Mouse (Mus musculus) thymus, adult 2 months (tissue): ENCODE results near the gene Mycbp2. TPM values are rescaled to one million over a fixed set of nuclear protein-coding genes. Genes with fewer than 3 reads are reported as not detected.

Experiments
- DNase-seq: peaks from one replicate; pipeline ENCODE4 v3.0.0; 2021
- H3K27ac ChIP-seq: fragments of 200-500 bp; 2 replicates; pipeline ENCODE4 v1.5.1; 2012; ENCODE audit warnings: low read length, control low read depth; ENCODE audit not compliant: control insufficient read depth, insufficient read depth
- H3K27me3 ChIP-seq: fragments of 200-500 bp; 2 replicates; pipeline ENCODE4 v1.6.1; 2012; ENCODE audit warnings: mild to moderate bottlenecking, low read length, moderate library complexity, mixed read lengths; ENCODE audit not compliant: control insufficient read depth, insufficient read depth
- H3K36me3 ChIP-seq: fragments of 200-500 bp; 2 replicates; pipeline ENCODE4 v1.6.1; 2012; ENCODE audit warnings: mild to moderate bottlenecking, low read length, moderate library complexity; ENCODE audit not compliant: control insufficient read depth, insufficient read depth
- H3K4me1 ChIP-seq: fragments of 200-500 bp; replicated peaks from 2 replicates; pipeline ENCODE4 v1.6.1; 2012; ENCODE audit warnings: low read length; ENCODE audit not compliant: control insufficient read depth, insufficient read depth
- H3K4me3 ChIP-seq: fragments of 200-500 bp; 2 replicates; pipeline ENCODE4 v1.5.1; 2012; ENCODE audit warnings: mild to moderate bottlenecking, low read length, control low read depth, moderate library complexity; ENCODE audit not compliant: control insufficient read depth, insufficient read depth
- CTCF ChIP-seq: fragments of 200-500 bp; IDR thresholded peaks from 2 replicates; pipeline ENCODE4 v1.5.1; 2012; ENCODE audit warnings: mild to moderate bottlenecking, control low read depth, low read length, moderate library complexity, borderline replicate concordance; ENCODE audit not compliant: control insufficient read depth, poor library complexity, insufficient read depth; ENCODE audit errors: extremely low read depth
- POLR2A ChIP-seq: fragments of 200-500 bp; IDR thresholded peaks from 2 replicates; pipeline ENCODE4 v1.6.1; 2012; ENCODE audit warnings: mild to moderate bottlenecking, low read length, control low read depth, moderate library complexity; ENCODE audit not compliant: control insufficient read depth, poor library complexity, insufficient read depth; ENCODE audit errors: extremely low read depth
- WGBS: fragments of 180-500 bp; shearing (Covaris S2); methylation state at CpG from one replicate; pipeline ENCODE4 v1.1.7; 2018; 5-methylcytosine and 5-hydroxymethylcytosine counted together
- polyA plus RNA-seq: library from polyadenylated mRNA; depleted of rRNA; stranded (reverse); fragments of >200 nt; gene quantifications from 2 replicates; pipeline ENCODE4 v1.2.3, GENCODE M21; 2012

Mycbp2 gene
- polyA plus RNA-seq, 1 experiment, result 37.9 TPM

DNA sequence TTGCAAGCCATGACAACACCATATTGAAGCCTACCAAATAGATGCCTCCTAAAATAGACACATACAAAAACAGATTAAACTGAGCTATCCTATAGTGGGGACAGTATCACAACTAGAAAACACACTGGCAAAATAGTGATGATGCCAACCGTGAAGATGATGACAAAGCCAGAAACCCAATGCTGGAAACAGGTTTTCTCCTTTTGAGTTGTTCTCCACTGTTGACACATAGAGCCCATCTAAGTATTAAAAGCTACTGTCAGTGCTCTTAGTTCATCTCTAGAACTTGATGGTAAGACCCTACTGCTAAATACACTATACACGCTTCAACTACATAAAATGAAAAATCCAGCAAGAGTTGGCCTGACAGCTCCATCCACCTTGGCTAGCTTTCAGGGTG is 86.2 kb downstream of the Mycbp2 start:
- no peak for DNase-seq
- WGBS, result 99% methylated on average over 2 of the region's 2 CpGs
- Histone ChIP-seq H3K27ac (no peak overlapping the region), H3K4me3 (no peak overlapping the region), H3K27me3 (no peaks in the 10 kb centered on the region), H3K4me1 (no peaks in the 10 kb centered on the region), H3K36me3 (peaks cover 6% of the 10 kb centered on the region; the same call in 1 of the 2 replicates)
- TF ChIP-seq CTCF (no peak), POLR2A (no peak)

GRCm38 (mm10) chr14:103258745-103259144 is 87.9 kb downstream of the Mycbp2 start:
- Histone ChIP-seq H3K4me3 (no peak overlapping the region), H3K4me1 (no peaks in the 10 kb centered on the region), H3K27me3 (no peaks in the 10 kb centered on the region), H3K27ac (no peak overlapping the region), H3K36me3 (peaks cover 6% of the 10 kb centered on the region; the same call in 1 of the 2 replicates)
- no peak for TF ChIP-seq CTCF
- TF ChIP-seq POLR2A, result no peak
- 84% methylated on average over 2 of the region's 2 CpGs for WGBS
- DNase-seq, result no peak

GRCm38 (mm10) chr14:103256866-103257265 is 89.7 kb downstream of the Mycbp2 start:
- no peaks in the 10 kb centered on the region for H3K27me3 ChIP-seq
- peaks cover 6% of the 10 kb centered on the region; the same call in 1 of the 2 replicates for H3K36me3 ChIP-seq
- no peak for TF ChIP-seq CTCF
- no peak for TF ChIP-seq POLR2A
- H3K27ac ChIP-seq, result no peak overlapping the region
- 97% methylated on average over 7 of the region's 7 CpGs for WGBS
- no peak overlapping the region for H3K4me3 ChIP-seq
- H3K4me1 ChIP-seq, result no peaks in the 10 kb centered on the region
- no peak for DNase-seq

GRCm38 (mm10) chr14:103254311-103254710 is 92.3 kb downstream of the Mycbp2 start:
- DNase-seq, result no peak
- no peaks in the 10 kb centered on the region for H3K27me3 ChIP-seq
- WGBS, result 98% methylated on average over 2 of the region's 2 CpGs
- no peaks in the 10 kb centered on the region; the same call in 1 of the 2 replicates for H3K36me3 ChIP-seq
- H3K4me1 ChIP-seq, result no peaks in the 10 kb centered on the region
- no peak overlapping the region for H3K4me3 ChIP-seq
- TF ChIP-seq POLR2A (no peak), CTCF (no peak)
- no peak overlapping the region for H3K27ac ChIP-seq

DNA sequence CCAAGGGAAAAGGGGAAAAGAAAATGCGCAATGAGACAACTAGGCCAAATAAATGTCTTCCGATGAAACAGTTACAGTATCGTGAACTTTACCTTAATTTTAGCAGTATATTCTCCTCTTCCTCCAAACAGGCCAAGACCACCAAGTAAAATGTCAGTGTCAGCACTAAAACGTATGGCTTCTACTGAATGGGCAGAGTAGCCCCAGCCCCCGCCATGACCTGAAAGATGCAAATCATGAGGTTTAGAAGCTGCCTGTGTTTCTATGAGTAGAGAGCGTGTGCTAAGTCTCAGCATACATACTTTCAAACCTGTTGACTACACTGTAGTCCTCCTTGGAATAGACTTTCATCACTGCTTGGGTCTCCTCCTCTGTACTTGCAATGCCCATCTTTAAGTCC is 104.6 kb downstream of the Mycbp2 start:
- Histone ChIP-seq H3K27ac (no peak overlapping the region), H3K36me3 (peaks cover 17% of the 10 kb centered on the region), H3K4me3 (no peak overlapping the region), H3K27me3 (no peaks in the 10 kb centered on the region), H3K4me1 (no peaks in the 10 kb centered on the region)
- no peak for DNase-seq
- no peak for TF ChIP-seq CTCF
- no peak for TF ChIP-seq POLR2A
- WGBS, result 98% methylated on average over 6 of the region's 6 CpGs

DNA sequence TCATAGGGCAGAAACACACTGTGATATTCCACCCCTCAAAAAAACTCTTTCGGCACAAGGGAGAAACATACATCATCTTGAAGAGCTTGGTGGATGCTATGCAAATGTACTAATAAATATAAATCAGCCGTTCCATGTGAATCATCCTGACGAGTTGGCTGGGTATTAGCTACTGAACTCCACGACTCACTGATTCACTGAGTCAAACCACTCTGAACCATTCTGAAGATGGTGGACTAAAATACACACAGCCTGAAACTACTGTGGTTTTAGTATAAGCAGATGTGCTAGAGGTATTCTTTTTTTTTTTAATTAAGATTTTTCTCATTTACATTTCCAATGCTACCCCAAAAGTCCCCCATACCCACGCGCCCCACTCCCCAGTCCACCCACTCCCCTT is 111.8 kb downstream of the Mycbp2 start:
- no peaks in the 10 kb centered on the region for H3K27me3 ChIP-seq
- TF ChIP-seq POLR2A, result no peak
- TF ChIP-seq CTCF, result no peak
- no peak overlapping the region for H3K4me3 ChIP-seq
- H3K4me1 ChIP-seq, result no peaks in the 10 kb centered on the region
- H3K27ac ChIP-seq, result no peak overlapping the region
- H3K36me3 ChIP-seq, result no peaks in the 10 kb centered on the region; the same call in 1 of the 2 replicates
- 98% methylated on average over 6 of the region's 6 CpGs for whole genome bisulfite sequencing
- DNase-seq, result no peak

DNA sequence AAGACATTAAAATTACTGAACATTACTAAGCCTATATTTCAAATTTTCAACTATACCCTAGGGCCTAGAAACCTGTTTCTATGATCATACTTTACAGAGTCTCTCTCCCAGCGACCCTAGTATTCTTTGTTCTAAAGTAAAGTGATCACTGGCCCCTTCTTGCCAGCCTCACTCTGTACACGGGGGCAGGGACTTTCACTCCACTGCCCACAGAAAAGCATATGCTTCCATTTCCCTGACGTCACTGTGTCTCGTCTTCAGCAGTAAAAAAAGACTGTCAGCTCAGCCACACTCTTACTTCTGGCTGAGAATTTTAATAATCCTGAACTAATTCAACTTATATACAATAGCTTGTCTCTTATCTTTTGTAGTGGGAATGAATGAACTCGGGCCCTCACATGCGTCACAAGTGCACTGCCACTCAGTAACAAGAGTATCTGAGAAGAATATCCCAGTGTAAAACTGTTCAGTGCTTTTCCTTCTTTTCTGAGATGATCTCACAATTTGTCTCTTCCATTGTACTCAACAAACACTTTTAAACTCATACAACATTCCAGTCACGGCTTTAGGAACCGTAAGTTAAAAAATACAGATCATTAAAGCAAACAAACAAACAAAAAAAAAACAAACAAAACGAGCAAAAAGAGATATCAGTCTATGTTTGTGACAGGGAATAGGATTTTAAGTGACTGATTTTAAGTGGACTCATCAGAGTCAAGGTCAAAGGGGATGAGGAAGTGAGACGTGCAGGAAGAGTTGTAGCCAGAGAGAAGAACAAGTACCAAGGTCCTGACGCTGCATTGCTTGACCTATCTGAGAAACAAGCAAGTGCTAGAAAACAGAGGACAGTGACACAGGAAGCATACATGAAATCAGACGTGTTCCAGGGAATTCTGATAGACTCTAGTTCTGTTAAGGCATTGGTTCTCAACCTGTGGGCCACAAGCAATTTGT is 112.7 kb downstream of the Mycbp2 start:
- DNase-seq, result no peak
- WGBS, result 95% methylated on average over 12 of the region's 12 CpGs
- no peaks in the 10 kb centered on the region for H3K4me1 ChIP-seq
- H3K27me3 ChIP-seq, result no peaks in the 10 kb centered on the region
- H3K4me3 ChIP-seq, result no peak overlapping the region
- TF ChIP-seq CTCF (no peak), POLR2A (no peak)
- no peaks in the 10 kb centered on the region; the same call in 1 of the 2 replicates for H3K36me3 ChIP-seq
- H3K27ac ChIP-seq, result no peak overlapping the region
